Mouse (Mus musculus): Measurements from ENCODE around the gene Gm5134. TPM values are rescaled to one million over a fixed set of nuclear protein-coding genes. Genes with fewer than 3 reads are reported as not detected.

The Gm5134 gene
- total and polyA plus RNA-seq, 3 experiments, result not detected

DNA sequence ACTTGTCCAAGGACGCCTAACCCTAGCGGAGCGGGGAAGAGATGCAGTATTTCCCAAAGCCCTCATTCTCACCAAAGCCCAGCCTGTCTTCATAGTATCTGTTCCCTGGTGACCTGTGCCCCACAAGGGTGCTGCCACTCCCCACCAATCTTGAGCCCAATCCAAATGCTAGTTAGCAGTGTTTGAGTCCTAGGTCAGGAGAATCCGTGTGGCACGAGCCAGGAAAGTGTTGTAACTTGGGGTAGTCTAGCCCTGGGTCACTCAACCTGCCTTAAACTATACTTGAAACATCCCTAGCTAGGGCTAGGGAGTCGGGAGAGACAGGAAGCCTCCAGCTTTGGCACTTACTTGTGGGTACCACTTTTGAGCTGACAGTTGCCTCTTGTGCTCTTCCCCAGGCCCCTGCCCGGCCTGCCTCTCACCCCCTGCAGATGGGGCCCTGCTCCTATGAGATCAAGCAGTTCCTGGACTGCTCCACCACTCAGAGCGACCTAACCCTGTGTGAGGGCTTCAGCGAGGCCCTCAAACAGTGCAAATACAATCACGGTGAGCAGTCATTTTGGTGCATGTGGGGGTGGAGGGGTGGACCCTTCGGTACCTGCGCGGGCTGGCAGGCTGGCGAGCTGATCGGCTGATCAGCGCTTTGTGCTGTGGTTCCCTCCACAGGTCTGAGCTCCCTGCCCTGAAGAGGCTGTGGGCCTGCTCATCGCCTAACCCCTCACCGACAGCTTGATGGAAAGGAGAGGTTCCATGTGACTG, 17.2 kb upstream of the Gm5134 start:
- peaks cover 11% of the 10 kb centered on the region for H3K27me3 ChIP-seq (ENCODE audit: insufficient read depth, low read length)
- DNase-seq (ENCODE audit: low spot score) (peak; percentile 25), ATAC-seq (ENCODE audit: extremely low read depth, insufficient number of reproducible peaks, low FRiP score, poor library complexity, severe bottlenecking) (no peak)
- H3K4me3 ChIP-seq (ENCODE audit: low read depth, low read length), result peak overlapping the region; percentile 66; the same call in 1 of the 2 replicates
- H3K36me3 ChIP-seq (replicated peaks), result peaks cover 31% of the 10 kb centered on the region
- TF ChIP-seq CTCF (IDR thresholded peaks at IDR 0.05; ENCODE audit: low read depth, low read length), result no peak
- no peak for TF ChIP-seq GATA2 (IDR thresholded peaks at IDR 0.05; ENCODE audit: borderline replicate concordance, low read depth, low read length)
- TF ChIP-seq TAL1 (conservative IDR thresholded peaks at IDR 0.05; ENCODE audit: low read depth, low read length), result no peak
- no peak for TF ChIP-seq GATA1 (IDR thresholded peaks at IDR 0.05; ENCODE audit: borderline replicate concordance, low read length)
- TF ChIP-seq POLR2AphosphoS5 (IDR thresholded peaks at IDR 0.05; ENCODE audit: insufficient replicate concordance, low read depth, low read length), result no peak
- H3K4me1 ChIP-seq (ENCODE audit: insufficient read depth, low read depth, low read length), result peaks cover 61% of the 10 kb centered on the region
- no peaks in the 10 kb centered on the region for H3K9me3 ChIP-seq (replicated peaks)

DNA sequence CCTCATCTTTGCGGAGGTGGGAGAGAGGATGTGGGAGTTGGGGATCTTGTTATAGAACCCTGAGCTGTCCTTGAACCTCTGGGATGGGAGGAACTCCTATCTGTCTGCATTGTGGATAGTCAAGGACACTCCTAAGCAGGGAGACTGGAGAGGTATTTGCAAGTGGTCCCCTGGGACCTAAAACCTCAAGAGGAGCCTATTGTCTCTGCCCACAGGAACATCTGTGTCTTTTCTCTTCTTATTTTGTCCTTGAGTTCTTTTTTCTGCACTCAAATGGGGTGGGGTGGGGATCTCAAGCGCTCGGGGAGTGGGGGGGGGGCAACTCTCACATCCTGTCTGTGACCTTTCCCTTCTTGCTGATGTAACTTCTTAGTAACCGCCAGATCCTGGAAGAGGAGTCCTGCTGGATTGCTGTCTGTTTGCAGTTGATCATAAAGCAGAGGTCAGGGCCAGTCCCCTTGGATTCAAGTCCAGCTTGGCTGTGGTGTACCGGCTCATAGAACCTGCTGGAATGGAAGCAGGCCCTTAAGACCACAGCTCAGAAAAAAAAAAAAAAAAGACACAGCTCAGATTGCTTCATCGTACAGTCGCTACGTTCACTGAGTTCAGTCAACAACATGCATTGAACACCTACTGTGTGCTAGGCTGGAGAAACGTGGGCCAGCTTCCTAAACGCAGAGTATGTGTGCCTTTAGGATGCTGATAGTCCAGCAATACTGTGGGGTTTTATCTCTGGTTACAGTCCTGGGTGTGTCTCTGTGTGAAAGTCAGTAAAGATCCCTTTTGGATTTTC, 16.3 kb upstream of the Gm5134 start:
- DNase-seq (ENCODE audit: low spot score), result no peak
- Histone ChIP-seq H3K4me1 (ENCODE audit: insufficient read depth, low read depth, low read length) (peaks cover 59% of the 10 kb centered on the region), H3K9me3 (replicated peaks) (no peaks in the 10 kb centered on the region), H3K4me3 (ENCODE audit: low read depth, low read length) (no peak overlapping the region; the same call in 1 of the 2 replicates), H3K36me3 (replicated peaks) (peaks cover 31% of the 10 kb centered on the region), H3K27me3 (ENCODE audit: insufficient read depth, low read length) (peaks cover 3% of the 10 kb centered on the region; the same call in 1 of the 2 replicates)
- ATAC-seq (ENCODE audit: extremely low read depth, insufficient number of reproducible peaks, low FRiP score, poor library complexity, severe bottlenecking), result no peak
- TF ChIP-seq GATA1 (IDR thresholded peaks at IDR 0.05; ENCODE audit: borderline replicate concordance, low read length) (no peak), GATA2 (IDR thresholded peaks at IDR 0.05; ENCODE audit: borderline replicate concordance, low read depth, low read length) (no peak), CTCF (IDR thresholded peaks at IDR 0.05; ENCODE audit: low read depth, low read length) (no peak), POLR2AphosphoS5 (IDR thresholded peaks at IDR 0.05; ENCODE audit: insufficient replicate concordance, low read depth, low read length) (no peak), TAL1 (conservative IDR thresholded peaks at IDR 0.05; ENCODE audit: low read depth, low read length) (no peak)

DNA sequence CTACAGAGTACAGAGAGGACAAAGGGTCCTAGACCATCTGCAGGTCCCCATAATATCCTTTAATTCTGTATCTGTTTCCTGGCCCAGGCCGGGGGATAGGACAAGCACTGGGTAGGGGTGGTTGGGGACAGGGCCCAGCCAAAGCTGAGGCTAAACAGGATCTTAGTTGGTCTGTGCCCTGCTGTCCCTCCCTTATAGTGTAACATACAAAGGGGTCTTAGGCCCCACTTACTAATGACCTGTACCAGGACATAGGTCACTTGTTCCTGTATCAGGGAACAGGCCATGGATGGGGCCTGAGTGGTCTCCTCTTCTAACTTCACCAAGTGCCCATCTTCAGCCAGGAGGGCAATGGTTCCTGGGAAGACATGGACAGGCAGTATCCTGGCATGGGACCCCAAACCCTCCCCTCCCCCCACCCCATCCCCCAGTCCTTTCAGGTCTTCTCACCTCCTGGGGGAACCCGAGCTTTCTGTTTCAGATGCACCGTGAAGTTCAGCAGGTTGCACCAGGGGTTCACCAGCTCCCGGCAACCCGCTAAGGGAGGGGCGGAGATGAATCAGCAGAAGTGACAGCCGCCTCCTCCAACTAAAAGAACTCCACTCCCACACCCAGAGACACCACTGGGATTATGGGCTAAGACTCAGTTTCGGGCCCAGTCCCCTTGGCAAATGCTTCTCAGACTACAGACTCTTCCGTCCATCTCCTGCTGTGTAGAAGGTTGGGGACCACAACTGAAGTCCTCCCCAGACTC, 14.7 kb upstream of the Gm5134 start:
- Histone ChIP-seq H3K27me3 (ENCODE audit: insufficient read depth, low read length) (no peaks in the 10 kb centered on the region), H3K4me3 (ENCODE audit: low read depth, low read length) (peak overlapping the region; percentile 45; the same call in 1 of the 2 replicates)

DNA sequence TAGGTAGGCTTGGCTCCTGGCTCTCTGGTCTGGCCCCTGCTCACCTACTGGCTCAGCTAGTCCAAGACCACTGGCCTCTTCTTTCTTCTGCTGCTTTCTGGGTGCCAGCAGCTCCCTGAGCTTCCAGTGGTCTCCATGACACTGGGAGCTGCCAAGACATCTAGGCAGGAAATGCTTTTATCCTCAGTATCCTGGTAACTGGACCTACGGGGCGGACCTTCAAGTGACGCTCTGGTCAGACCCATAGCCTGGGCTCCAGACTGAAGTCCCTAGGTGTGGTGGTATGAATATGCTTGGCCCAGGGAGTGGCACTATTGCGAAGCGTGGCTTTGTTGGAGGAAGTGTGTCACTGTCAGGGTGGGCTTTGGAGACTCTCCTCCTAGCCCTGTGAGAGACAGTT, 13.8 kb upstream of the Gm5134 start, which contains the start of gene Gm867:
Gm867 (minus strand) TSS at position 153 of the 400 bp plus-strand sequence.
- TF ChIP-seq TAL1 (conservative IDR thresholded peaks at IDR 0.05; ENCODE audit: low read depth, low read length), result no peak
- H3K4me3 ChIP-seq (ENCODE audit: low read depth, low read length), result peak within 1 kb of the TSS; percentile 45; the same call in 1 of the 2 replicates
- H3K4me1 ChIP-seq (ENCODE audit: insufficient read depth, low read depth, low read length), result peaks cover 59% of the 10 kb centered on the region
- peaks cover 31% of the 10 kb centered on the region for H3K36me3 ChIP-seq (replicated peaks)
- no peaks in the 10 kb centered on the region for H3K9me3 ChIP-seq (replicated peaks)
- ATAC-seq (ENCODE audit: extremely low read depth, insufficient number of reproducible peaks, low FRiP score, poor library complexity, severe bottlenecking) (no peak), DNase-seq (ENCODE audit: low spot score) (no peak)
- no peaks in the 10 kb centered on the region for H3K27me3 ChIP-seq (ENCODE audit: insufficient read depth, low read length)

More for the DNA sequence above, 14.7 kb upstream of the Gm5134 start:
- Histone ChIP-seq H3K4me1 (ENCODE audit: insufficient read depth, low read depth, low read length) (peaks cover 63% of the 10 kb centered on the region), H3K36me3 (replicated peaks) (peaks cover 31% of the 10 kb centered on the region), H3K9me3 (replicated peaks) (no peaks in the 10 kb centered on the region)
- DNase-seq (ENCODE audit: low spot score) (peak; percentile 70), ATAC-seq (ENCODE audit: extremely low read depth, insufficient number of reproducible peaks, low FRiP score, poor library complexity, severe bottlenecking) (peak; percentile 35; the same call in 1 of the 2 replicates)
- TF ChIP-seq TAL1 (conservative IDR thresholded peaks at IDR 0.05; ENCODE audit: low read depth, low read length) (no peak), POLR2AphosphoS5 (IDR thresholded peaks at IDR 0.05; ENCODE audit: insufficient replicate concordance, low read depth, low read length) (no peak), GATA1 (IDR thresholded peaks at IDR 0.05; ENCODE audit: borderline replicate concordance, low read length) (no peak), GATA2 (IDR thresholded peaks at IDR 0.05; ENCODE audit: borderline replicate concordance, low read depth, low read length) (no peak), CTCF (IDR thresholded peaks at IDR 0.05; ENCODE audit: low read depth, low read length) (no peak)

DNA sequence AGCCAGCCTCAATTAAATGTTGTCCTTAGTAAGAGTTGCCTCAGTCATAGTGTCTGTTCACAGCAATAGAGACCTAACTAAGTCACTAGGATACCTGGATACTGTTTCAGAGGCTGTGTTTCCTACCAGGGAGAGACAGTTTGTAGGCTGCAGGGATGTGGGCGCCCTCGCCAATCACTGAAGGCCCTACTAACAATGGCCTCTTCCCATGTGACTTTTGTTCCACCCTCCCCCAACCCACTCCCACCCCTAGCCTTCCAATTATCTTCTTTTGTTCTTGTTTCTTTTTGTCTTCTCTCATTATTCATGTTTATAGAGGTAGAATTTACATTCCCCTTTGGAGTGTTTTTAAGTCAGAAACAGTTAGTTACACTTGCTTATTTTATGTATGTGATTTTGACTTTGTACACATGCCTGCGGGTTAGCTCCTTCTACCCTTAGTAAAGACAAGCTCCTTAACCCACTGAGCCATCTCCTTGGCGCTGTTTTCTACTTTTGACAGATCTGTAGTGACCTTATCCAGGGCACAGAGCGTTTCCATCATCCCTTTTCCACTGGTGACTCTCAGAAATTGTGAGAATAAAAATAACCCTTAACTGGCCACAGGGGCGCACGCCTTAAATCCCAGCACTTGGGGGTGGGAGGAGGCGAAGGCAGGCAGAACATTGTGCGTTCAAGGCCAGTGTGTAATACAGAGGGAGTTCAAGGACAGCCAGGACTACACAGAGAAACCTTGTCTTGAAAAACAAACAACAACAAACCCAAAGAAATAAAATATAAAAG, 13.1 kb upstream of the Gm5134 start:
- ATAC-seq (ENCODE audit: extremely low read depth, insufficient number of reproducible peaks, low FRiP score, poor library complexity, severe bottlenecking) (no peak), DNase-seq (ENCODE audit: low spot score) (no peak)
- Histone ChIP-seq H3K9me3 (replicated peaks) (no peaks in the 10 kb centered on the region), H3K4me3 (ENCODE audit: low read depth, low read length) (no peak overlapping the region), H3K27me3 (ENCODE audit: insufficient read depth, low read length) (no peaks in the 10 kb centered on the region; the same call in 1 of the 2 replicates), H3K36me3 (replicated peaks) (peaks cover 31% of the 10 kb centered on the region), H3K4me1 (ENCODE audit: insufficient read depth, low read depth, low read length) (peaks cover 56% of the 10 kb centered on the region)
- no peak for TF ChIP-seq GATA2 (IDR thresholded peaks at IDR 0.05; ENCODE audit: borderline replicate concordance, low read depth, low read length)
- TF ChIP-seq CTCF (IDR thresholded peaks at IDR 0.05; ENCODE audit: low read depth, low read length), result no peak
- TF ChIP-seq GATA1 (IDR thresholded peaks at IDR 0.05; ENCODE audit: borderline replicate concordance, low read length), result no peak
- TF ChIP-seq POLR2AphosphoS5 (IDR thresholded peaks at IDR 0.05; ENCODE audit: insufficient replicate concordance, low read depth, low read length), result no peak
- no peak for TF ChIP-seq TAL1 (conservative IDR thresholded peaks at IDR 0.05; ENCODE audit: low read depth, low read length)
